Mouse (Mus musculus): ENCODE results near the gene Prps1.

DNA sequence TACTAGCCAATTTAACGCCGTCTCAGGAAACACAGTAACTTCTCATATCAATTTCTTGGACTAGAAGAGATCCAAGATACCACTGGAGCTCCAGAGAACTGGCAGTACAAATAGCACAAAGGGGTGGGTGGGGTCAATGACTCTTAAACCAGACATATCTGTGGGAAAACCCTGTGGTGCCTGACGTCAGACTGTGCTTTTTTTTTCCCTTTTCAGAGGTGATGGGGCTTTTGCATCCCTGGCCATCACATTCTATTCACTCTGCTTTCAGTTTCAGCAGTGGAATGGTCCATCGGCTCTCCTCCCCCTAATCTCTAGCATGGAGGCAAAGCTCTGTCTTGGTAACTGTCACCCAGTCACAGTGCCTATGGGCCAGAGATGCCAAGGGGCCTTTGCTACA lies 29.3 kb upstream of the Prps1 start:
- TF ChIP-seq CTCF (IDR thresholded peaks at IDR 0.05; ENCODE audit: control insufficient read depth, insufficient read depth, low read length), result no peak
- TF ChIP-seq POLR2A (IDR thresholded peaks at IDR 0.05; ENCODE audit: borderline replicate concordance, control insufficient read depth, low read depth, low read length), result no peak

Data from bone marrow, adult 2 months (tissue).